Mouse (Mus musculus) WW6 (cell line): ENCODE measurements around the gene Gm20388.
"Not testable (repeated sequence)": the region's sequence is repeated elsewhere in the genome, so short reads cannot be mapped to it uniquely, and the experiment has no call there.

ENCODE experiments used
- DNase-seq: peaks from one replicate; pipeline ENCODE4 v3.0.0-alpha.2; 2013; ENCODE audit warnings: low read depth, low spot score

Gm20388 gene

DNA sequence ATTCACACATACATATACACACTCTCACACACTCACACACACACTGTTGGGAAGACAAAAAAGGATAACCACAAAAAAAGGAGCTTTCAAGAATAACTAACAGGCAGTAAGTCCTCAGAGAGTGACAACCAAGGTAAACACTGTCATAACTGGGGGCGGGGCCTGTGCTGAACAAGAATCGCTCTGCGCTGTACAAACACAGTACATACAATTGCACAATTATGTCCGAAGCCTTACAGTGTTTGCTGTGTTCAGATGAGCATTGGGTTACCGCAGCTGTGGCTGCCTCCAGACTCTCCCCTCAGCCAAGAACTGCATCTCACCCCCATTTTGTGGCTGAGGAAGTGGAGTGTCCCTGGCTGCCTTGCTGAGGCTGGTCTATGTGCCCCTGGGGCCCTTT lies 1510.4 kb downstream of the Gm20388 start:
- no peak for DNase-seq

DNA sequence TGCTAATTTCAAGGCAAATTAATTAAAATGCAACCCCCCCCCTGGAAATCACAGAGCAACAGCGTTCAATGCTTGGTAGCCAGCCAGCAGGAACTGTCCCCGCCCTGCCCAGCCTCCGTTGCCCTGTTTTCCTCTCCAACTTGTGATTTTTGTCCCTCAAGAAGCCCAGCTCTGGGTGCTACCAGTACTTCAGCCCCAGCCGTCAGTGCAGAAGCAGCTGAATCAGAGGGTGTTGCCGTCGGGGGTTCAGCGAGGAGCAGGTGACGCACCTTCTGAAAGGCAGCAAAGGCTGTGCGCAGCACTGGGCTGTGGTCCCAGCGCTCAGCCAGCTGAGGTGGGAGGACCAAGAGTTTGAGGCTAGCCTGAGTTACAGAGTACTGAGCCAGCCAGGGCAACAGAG lies 1513.4 kb downstream of the Gm20388 start:
- DNase-seq: no peak

DNA sequence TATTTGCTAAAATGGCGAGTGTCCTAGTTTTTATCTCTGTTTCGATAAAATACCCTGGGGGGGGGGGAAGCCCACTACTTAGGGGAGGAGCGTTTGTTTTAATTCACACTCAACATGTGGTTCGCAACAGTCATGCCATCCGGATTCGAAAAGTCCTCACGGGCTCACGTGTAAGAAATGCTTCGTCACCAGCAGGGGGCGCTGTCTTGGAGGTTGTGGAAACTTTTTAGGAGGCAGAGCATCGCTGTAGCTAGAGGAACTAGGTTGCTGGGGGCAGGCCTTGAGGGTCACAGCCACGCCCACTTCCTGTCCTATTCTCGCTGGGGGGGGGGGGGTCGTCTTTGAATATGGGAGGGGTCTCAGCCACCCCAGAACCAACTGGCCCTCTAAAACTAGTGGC lies 1514.0 kb downstream of the Gm20388 start:
- DNase-seq: no peak

DNA sequence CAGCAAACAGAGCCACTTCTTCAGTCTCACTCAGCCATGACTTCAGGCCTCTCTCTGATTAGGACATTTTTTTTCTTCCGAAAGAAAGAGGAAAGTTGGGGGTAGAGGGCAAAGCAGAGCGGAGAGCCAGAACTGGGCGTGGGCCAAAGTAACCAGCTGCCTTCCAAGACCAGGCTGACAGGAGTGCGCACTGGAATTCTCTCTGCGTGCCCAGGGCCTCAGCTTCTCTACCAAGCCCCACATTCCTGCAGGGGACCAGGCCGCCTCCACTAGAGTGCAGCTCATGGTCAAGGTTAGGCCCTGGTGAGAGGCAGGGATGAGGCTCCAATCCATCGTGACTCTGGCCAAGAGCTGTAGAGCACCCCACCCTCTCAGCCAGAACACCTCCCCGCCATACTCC lies 1520.9 kb downstream of the Gm20388 start:
- no peak for DNase-seq

DNA sequence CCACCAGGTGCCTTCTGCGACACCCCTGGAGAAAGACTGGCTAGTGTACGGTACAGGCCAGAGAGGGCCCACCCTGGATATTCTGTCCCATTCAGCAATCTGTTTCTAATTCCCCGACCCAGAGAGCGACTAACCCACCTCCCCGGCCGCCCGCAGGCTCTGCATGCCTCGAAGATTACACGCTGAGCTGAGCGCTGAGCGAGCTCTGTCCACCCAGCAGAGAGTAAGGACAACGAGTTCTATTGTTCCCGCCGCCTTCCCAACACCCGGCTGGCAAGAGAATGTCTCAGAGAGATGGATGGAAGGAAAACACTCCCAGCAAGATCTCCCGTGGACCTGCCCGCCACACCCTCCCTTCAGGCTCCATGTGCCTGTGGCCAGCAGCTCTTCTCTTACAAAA lies 1522.8 kb downstream of the Gm20388 start:
- DNase-seq: no peak

DNA sequence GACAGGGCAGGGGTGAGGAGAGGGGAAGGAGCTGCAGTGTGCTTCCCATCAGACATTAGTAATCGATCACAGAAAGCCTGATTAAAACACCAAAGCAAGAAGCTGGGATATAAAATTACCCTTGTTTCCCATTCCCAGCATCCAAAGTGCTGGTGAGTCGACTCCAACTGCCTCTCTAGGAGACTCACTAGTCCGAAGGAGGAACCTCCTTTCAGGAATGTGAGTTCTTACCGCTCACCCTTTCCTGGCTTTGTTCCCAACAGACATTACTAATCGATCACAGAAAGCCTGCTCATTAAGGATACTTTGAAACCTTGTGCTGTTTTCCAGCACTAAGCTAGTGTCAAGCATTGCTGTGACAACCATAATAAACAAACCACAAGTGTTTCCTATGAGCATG lies 1526.0 kb downstream of the Gm20388 start:
- no peak for DNase-seq

DNA sequence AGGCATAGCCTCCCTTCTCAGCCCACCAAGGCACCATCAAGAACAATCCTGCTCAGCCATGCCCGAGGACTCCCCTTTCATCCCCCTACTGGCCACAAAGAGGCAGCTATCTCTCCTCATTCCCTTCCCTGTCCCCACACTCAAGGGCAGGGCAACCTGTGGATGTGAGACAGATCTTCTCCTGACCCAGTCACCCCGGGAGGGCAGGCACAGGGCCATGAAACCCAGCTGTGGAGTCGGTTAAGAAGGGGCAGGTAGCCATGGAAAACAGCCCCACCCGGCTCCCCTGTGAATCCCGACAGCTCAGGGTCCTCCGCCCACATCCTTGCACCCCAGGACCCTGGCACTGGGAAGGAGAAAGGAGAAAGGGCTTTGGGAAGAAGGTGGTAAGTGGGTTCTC lies 1526.9 kb downstream of the Gm20388 start:
- no peak for DNase-seq

DNA sequence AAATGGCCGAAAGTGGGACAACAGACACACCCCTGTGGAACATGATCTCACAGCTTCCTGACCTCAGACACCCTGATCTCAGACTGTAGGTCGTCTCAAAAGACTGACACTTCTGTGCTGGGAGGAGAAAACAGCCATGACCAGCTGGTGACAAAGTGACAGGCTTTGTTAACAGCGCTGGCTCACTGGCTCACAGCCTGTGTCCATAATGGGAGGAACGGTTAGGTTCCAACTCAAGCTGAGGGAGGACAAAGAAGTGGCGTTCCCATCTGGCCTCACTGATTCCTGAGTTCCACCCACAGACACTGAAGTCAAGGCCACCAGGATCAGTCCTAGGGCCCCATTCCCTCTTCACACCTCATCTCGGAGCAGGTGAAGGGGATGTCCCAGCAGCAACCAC lies 1527.5 kb downstream of the Gm20388 start:
- DNase-seq: no peak

DNA sequence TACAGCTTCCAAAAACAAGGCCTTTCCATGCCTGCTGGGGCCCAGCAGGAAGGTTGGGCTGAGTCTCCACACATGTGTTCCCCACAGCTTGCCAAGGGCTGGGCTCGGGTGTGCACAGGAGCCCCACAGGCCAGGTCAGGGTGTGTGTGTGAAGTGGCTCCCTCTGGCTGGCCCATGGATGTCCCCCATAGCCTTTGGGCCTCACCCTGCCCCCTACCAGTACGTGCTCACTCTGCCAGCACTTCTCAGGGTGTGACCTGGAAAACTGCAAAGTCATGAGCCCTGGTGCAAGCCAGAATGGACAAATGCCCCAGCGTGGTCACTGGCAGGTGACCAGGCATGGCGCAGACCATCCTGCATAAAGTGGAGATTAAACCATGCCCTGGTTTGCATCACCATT lies 1528.7 kb downstream of the Gm20388 start:
- DNase-seq: no peak

DNA sequence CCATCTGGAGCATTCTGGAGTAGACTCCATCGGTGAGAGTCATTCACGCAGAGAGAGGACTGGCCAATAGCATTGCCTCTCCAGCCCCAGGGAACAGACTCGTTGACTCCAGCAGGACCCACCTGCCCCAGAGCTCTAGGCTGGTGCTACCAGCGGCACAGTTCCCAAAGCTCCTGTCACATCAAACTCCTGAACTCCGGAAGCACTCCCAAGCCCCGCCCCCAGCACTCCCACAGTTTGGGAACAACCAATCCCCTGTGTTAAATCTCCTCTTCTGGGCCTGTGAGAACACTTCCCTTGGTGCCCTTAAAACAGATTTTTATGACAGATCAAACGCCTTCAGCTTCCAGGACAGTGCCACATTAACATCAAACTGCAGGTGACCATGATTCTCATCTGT lies 1532.7 kb downstream of the Gm20388 start:
- no peak for DNase-seq

DNA sequence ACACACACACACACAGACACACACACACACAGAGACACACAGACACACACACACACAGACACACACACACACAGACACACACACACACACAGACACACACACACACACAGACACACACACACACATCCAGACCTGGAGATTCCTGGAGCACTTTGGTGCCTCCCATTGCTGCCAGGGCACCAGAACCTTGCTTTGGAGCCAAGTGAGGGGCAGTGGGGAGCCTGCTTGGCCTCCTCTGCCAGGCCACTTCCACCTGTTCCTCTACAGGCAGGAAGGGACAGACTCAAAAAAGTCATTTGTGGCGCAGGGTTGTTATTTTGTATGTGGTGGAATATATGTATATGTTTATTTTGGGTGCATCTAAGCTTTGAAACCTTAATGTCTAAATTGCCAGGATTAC lies 1533.9 kb downstream of the Gm20388 start:
- not testable (repeated sequence) for DNase-seq

DNA sequence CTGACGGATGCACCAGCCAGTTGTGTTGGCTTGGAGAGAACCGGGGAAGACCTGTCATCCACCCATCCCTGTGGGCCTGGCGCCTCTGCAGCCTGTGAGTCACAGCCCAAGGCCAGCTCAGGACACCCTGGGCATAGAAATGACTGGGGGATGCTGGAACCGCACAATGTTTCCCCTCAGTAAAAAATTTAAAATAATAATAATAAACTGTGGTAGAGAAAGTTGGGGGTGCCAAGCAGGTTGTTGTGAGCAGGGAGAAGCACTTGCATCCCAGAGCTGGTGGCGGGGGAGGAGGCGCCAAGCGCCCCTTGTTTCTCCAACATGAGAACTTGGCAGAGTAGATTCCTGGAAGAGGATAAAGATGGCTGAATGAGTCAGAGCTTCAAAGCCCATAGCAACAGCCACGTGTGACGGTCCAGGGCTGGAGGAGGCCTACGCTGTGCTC lies 1534.4 kb downstream of the Gm20388 start:
- DNase-seq: no peak

DNA sequence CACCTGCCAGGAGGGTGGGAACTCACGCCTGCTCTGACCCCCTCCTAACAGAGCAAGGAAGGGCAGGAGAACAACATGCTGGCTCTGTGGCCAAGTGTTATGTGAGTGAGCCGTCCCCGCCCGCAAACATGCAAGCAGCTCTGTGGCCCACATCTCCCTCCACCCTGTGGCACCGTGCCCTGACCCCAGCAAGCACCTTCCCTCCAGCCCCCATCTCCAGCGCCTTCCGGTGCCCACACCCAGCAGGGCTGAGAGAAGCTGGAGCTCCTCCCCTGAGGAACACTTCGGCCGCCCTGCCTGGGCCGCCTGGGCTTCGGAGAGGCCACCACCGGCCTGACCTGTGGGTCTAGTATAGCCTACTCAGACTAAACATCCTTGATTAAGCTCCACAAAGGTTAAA lies 1535.5 kb downstream of the Gm20388 start:
- no peak for DNase-seq

DNA sequence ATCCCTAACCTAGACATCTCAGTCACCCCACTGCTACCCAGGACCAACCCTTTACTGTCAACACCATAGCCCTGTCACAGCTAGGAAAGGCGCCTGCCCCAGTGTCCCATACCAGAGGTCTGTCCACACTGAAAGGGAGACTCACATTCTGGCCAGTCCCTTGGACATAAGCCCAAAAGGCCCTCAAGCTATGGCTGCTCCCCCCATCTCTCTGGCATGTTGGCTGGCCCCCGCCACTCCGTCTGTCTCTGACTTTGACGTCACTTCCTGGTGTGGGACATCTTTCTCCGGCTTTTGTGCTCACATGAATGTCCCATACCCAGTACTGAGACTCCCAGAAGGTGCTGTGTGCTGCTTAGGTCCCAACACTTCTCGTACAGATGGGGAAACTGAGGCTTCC lies 1536.2 kb downstream of the Gm20388 start:
- no peak for DNase-seq

DNA sequence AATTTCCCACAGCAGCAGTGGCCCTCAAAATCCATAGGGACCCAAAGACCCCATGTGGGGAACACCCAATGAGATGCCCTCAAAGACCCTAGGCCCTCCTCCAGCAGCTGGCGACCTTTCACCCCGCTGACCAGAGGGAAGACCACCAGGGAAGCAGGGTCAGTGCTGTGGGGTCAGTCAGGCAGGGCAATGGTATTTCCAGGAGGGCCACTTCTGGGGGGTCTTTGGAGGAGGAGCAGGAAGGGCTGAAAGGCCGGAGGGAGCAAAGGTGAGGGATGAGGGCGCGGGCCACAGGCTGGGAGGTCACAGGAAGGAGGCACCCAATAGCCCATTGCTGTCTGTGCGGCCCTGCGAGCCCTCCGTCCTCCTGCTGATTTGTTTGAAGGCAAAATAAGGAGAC lies 1539.6 kb downstream of the Gm20388 start:
- DNase-seq: no peak

DNA sequence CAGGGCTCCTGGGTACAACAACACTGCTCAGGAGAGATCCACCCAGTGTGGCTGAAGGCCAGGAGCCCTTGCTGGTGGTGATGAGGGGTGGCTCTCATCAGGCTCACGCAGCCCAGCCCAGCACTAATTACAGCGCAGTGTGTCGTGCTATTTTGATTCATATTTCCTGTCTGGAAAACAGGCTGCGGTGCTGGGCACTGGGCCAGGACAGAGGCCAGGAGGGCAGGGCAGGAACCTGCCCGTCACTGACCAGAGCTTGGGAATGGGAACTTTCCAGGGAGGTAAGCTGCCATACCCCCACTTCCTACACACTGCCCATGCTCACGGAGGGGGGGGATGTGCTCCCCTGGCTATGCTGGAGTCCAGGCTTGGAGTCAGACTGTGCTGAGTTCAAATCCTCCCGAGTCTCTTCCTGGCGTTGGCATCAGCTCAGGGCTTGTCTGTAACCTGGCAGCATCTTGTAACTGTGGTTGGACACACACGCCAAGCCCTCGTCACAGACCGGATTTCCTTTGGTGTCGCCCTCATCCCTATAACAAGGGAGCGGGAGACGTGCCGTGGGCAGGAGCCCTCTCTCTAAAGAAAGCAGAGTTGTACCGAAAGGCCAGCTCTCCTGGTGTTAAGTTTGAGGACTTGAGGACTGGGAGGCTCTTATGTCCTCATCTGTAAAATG lies 1540.9 kb downstream of the Gm20388 start:
- DNase-seq: no peak

DNA sequence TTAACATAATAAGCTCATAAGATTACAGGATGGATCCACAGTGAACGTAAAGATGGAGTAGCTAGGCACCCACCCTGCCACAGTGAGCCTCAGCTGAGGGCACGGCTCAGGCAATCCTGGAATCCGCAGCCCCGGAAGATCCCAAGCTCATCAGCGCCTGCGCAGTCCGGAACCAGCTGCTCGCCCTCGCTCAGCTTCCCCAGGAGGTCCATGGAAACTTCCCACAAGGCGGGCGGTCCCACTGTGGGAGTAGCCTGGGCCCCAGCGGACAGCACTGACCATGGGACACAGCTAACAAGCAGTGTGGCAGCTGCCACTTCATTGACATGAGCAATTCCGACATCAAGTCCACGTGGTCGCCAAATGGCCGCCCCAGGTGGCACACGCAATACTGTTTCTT lies 1544.1 kb downstream of the Gm20388 start:
- DNase-seq: no peak

DNA sequence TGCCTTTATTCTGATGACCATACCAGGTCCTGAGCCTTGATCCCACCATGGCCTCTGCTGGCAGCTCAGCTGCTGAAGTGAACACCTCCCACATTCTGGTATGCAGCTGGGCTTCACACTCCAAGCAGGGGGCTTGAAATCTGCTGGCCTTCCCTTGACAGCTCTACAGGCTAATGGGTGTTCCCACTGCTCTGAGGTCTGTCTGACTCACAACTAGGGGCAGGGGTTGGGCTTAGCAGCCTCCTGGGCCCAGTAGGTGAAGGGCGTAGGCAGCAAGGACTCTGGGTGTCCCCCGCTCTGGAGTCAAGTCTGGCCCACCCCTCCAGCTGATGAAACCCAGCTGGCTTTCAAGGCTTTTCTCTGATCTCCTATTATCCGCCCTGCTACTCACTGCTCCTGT lies 1550.6 kb downstream of the Gm20388 start:
- no peak for DNase-seq

DNA sequence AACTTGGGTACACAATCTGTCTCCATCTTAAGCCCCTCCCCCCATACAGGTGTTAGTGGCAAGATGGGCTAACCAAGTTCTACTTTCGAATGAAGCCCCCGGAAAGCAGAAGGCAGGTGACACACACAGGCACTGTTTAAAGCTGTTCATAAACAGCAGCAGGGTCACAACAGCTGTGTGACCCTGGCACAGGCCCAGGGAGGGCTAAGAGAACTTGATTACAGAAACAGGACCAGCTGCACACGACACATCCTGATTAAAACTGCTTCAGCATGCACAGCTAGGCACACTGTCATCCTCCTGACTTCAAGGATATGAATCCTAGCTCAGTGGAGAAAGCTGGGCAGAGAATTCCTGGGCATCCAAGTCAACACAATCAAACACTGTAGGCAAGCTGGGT lies 1551.5 kb downstream of the Gm20388 start:
- no peak for DNase-seq

DNA sequence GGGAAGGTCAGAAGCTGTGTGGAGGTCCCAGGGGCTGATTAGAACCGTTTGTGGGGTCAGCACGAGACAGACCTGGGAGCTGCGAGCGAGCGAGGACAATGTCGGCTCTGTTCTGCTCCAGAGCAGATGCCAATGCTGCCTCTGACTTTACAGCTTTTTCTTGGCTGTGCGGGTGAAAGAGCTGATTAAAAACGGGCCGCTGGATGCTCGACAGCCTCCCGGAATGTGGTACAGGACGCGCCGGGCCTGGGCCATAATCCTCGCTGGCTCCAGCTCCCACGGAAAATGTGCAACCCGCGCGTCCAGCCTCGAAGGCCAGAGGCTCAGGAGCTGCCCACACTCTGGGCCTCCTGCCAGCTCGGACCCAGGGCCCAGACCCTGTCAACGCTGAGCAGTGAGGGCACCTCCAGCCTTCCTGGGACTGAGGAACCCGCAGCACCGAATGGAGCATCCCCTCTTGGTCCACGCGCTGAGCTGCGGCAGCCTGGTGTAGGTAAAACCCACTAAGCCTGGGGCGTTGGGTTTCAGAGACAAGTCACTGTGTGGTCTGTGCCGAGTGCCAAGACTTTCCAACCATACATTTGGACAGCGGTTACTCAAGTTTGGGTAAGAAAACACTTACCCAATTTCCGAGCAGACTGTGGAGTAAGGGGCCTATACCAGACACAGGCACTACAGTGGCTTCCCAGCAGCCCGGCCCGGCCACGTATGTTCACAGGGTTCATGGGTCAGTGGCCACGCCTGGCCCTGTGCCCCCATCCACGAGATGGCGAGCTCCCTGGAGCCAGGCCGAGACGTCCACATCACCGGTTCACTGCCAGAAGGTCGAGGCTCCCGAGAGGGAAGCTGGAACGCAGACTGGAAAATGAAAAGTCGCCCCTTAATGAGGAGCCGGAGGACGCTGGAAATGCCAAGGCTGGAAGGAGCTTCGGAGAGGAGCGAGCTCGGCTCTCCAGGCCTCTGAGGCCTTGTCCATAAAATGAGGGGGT lies 1557.7 kb downstream of the Gm20388 start:
- DNase-seq: no peak

DNA sequence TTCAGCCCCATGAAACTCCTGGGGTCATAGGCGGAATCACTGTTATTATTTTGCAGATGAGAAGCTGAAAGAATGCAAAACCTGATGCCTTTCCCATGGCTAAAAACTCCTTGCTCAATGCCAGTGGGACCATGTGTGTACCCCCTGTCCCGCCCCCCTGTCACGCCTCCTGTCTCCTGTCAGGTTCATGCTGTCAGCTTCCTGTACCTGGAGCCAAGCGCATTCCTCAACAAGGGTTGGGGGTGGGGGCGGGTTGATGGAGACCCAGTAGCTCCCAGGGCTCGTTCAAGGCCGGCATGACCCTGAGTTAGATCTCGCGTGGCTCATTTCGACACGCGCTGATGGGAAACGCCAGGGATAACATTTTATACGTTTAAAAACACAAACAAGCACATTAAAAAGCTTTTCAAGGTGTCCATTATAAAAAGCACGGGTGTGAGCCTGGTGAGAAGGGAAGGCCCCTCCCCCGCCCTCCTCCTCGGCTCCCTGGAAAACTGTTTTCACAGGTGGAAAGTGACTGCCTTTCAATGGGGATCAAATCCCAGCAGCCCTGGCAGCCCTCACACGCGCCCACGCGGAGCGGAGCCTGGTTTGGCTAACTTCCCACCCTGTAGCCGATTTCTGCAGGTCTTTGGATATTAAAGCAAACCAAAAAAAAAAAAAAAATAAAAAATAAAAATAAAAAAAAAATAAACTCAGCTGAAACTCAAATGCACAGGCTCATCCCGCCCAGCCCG lies 1563.7 kb downstream of the Gm20388 start:
- no peak for DNase-seq

DNA sequence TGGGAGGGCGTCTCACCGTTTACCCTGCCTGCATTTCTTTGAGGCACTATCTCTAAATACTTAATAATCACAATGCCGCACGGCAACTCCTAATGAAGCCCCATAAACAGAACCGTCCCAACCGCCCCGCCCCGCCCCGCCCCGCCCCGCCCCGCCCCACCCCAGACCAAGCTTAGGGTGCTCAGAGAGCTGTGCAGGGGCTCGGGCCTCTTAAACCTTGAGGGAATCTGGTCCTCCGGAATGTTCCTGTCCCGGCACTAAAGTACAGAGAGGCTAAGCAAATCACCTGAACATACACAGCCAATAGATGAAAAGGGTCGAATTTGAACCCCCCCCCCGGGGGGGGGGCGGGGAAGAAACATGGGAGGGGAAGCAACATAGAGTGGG lies 1564.2 kb downstream of the Gm20388 start:
- DNase-seq: no peak
